Mouse (Mus musculus) MEL (cell line): Measurements from ENCODE around the gene Snx18.

Experiments
- CTCF ChIP-seq, 3 experiments: IDR thresholded peaks in 2 of 3; conservative IDR thresholded peaks in 1 of 3; 2 replicates each; pipeline ENCODE4 v1.5.1; 2011 to 2012; ENCODE audit warnings: low read length in 3 of 3, low read depth in 2 of 3, mild to moderate bottlenecking in 2 of 3, improper control_type of control experiment in 1 of 3, inconsistent platforms in 1 of 3, mixed read lengths in 1 of 3, moderate library complexity in 1 of 3; ENCODE audit not compliant: control insufficient read depth in 1 of 3, insufficient read depth in 1 of 3, poor library complexity in 1 of 3, severe bottlenecking in 1 of 3
- EP300 ChIP-seq, 2 experiments: IDR thresholded peaks; 2 replicates each; pipeline ENCODE4 v1.6.1; 2011; ENCODE audit warnings: improper control_type of control experiment in 2 of 2, low read length in 2 of 2, low read depth in 1 of 2, mild to moderate bottlenecking in 1 of 2
- GATA1 ChIP-seq: IDR thresholded peaks from 2 replicates; pipeline ENCODE4 v1.6.1; 2011; ENCODE audit warnings: low read depth, low read length, improper control_type of control experiment
- MAFK ChIP-seq: IDR thresholded peaks from 2 replicates; pipeline ENCODE4 v1.6.1; 2011; ENCODE audit warnings: low read depth, mild to moderate bottlenecking, low read length, improper control_type of control experiment, borderline replicate concordance
- MAX ChIP-seq: IDR thresholded peaks from 2 replicates; pipeline ENCODE4 v1.6.1; 2011; ENCODE audit warnings: low read length, improper control_type of control experiment
- MYC ChIP-seq: IDR thresholded peaks from 2 replicates; pipeline ENCODE4 v1.6.1; 2011; ENCODE audit warnings: low read depth, mild to moderate bottlenecking, low read length, improper control_type of control experiment, moderate library complexity
- RCOR1 ChIP-seq: IDR thresholded peaks from 2 replicates; pipeline ENCODE4 v1.6.1; 2012; ENCODE audit warnings: low read depth, mild to moderate bottlenecking, inconsistent platforms, low read length, improper control_type of control experiment

DNA sequence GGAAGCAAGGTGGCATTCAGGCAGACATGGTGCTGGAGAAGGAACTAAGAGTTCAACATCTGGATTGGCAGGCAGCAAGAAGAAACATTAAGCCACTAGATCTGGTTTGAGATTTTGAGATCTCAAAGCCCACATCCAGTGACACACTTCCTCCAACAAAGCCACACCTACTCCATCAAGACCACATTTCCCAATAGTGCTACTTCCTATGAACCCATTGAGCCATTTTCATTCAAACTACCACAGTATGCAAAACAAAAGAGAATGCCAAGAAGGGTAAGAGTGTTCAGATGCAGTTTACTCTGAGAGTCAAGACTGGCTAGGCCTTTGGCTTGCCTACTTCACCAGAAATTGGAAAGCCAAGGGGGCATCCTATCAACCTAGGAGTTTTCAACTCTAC lies 61.8 kb downstream of the Snx18 start:
- no peak for TF ChIP-seq MYC
- TF ChIP-seq RCOR1 = no peak
- TF ChIP-seq GATA1 = no peak
- TF ChIP-seq MAFK = no peak
- no peak for TF ChIP-seq CTCF (IDR thresholded peaks at IDR 0.05 in 2 of 3, conservative IDR thresholded peaks at IDR 0.05 in 1 of 3; ENCODE audit: control insufficient read depth in 1 of 3, insufficient read depth in 1 of 3, low read depth in 2 of 3, low read length in 3 of 3, poor library complexity in 1 of 3, severe bottlenecking in 1 of 3)
- no peak for TF ChIP-seq MAX
- no peak for TF ChIP-seq EP300 (IDR thresholded peaks at IDR 0.05; ENCODE audit: low read depth in 1 of 2, low read length in 2 of 2)
